Mouse (Mus musculus): ENCODE results near the gene Prss50. TPM values are rescaled to one million over a fixed set of nuclear protein-coding genes. Genes with fewer than 3 reads are reported as not detected.

The Prss50 gene
- polyA plus RNA-seq, 1 experiment from 2014 or later, result not detected

DNA sequence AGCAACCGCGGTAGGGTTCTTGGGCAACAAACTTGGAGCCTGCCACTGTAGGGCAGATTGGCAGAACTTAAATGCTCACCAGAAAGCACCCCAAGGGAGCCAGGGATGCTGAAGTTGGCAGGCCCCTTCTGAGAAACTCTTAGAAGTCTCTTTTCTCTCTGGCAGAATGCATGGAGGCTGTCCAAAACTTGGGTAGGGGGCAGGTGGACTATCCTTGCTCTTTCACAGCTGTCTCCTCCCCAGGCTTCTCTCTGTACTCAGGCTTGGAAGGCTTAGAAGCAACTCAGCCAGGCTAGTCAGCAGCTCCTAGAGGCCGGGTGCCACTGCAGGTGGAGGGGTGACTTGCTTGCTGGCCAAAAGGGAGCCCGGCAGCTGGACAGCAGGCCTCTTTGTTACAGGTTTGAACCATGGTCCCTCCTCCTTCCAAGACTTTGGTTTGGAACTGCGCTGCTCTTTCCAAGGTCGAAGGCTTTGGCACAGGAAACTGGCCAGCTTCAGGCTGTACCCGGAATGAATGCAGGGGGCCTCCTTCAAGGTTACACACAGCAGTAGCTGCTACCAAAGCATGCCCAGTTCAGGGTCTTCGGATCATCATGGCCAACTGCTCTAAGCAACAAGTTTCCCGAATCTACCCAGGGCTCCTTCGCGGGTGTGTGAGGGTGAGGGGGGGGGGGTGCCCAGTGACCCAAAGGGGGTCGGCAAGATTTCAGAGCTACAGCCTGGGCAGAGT lies 21.6 kb downstream of the Prss50 start, which contains the start of gene Als2cl:
Als2cl (plus strand) TSS at position 680 of the 730 bp plus-strand sequence.
- H3K9me3 ChIP-seq (ENCODE audit: control insufficient read depth, low read length), result no peaks in the 10 kb centered on the region
- ATAC-seq (ENCODE audit: low read depth) (peak; percentile 20; the same call in 1 of the 2 replicates), DNase-seq (ENCODE audit: low spot score) (peak; percentile 24)
- peaks cover 21% of the 10 kb centered on the region for H3K4me1 ChIP-seq (ENCODE audit: control insufficient read depth, insufficient read depth, low read length)
- peaks cover 13% of the 10 kb centered on the region for H3K27me3 ChIP-seq (replicated peaks; ENCODE audit: control insufficient read depth, insufficient read depth, low read length)
- H3K9ac ChIP-seq (ENCODE audit: low read depth, low read length), result peak within 1 kb of the TSS; percentile 68
- H3K4me2 ChIP-seq (ENCODE audit: low read depth, low read length), result peak within 1 kb of the TSS; percentile 92
- 11% methylated on average over 12 of the region's 12 CpGs for WGBS
- H3K4me3 ChIP-seq (ENCODE audit: low read depth, low read length), result peak within 1 kb of the TSS; percentile 61
- no peak within 1 kb of the TSS for H3K27ac ChIP-seq (replicated peaks; ENCODE audit: low read depth, low read length)
- no peaks in the 10 kb centered on the region for H3K36me3 ChIP-seq (ENCODE audit: control insufficient read depth, insufficient read depth, low read length)

DNA sequence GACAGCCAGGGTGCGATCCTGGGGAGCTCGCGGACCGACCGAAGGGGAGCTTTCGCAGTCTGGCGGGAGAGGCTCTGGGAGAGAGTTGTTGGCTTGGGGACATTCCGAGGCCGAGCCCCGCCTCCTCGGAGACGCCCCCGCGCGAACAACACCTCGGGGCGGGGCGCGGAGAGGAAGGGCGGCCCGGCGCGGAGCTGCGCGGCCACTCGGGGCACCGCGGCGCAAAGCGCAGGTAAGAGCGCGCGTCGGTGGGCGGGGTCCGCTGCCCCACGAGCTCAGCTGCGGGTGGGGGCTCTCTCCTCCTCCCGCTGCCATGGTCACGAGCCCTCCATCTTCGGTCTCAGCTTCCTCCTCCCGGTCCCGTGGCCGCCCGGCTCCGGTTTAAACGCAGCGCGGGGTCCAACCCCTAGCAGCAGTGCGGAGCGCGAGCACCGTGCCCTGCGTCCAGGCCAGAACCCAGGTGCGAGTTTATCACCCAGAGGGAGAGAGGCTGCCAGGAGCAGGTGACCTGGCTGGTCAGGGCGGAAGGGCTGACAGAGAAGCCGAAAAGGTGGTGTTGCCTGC lies 22.3 kb downstream of the Prss50 start, which contains the start of gene Tmie:
Tmie (minus strand) TSS at position 116 of the 564 bp plus-strand sequence.
- peak; percentile 78 for DNase-seq (ENCODE audit: low spot score)
- H3K27me3 ChIP-seq (replicated peaks; ENCODE audit: control insufficient read depth, insufficient read depth, low read length), result peaks cover 13% of the 10 kb centered on the region
- peaks cover 14% of the 10 kb centered on the region for H3K4me1 ChIP-seq (ENCODE audit: control insufficient read depth, insufficient read depth, low read length)
- H3K9me3 ChIP-seq (ENCODE audit: control insufficient read depth, low read length), result no peaks in the 10 kb centered on the region
- H3K9ac ChIP-seq (ENCODE audit: low read depth, low read length), result peak within 1 kb of the TSS; percentile 68
- H3K4me3 ChIP-seq (ENCODE audit: low read depth, low read length), result peak within 1 kb of the TSS; percentile 61
- no peaks in the 10 kb centered on the region for H3K36me3 ChIP-seq (ENCODE audit: control insufficient read depth, insufficient read depth, low read length)
- WGBS, result 0% methylated on average over 19 of the region's 57 CpGs
- peak within 1 kb of the TSS; percentile 92 for H3K4me2 ChIP-seq (ENCODE audit: low read depth, low read length)
- ATAC-seq (ENCODE audit: low read depth), result peak; percentile 88
- no peak within 1 kb of the TSS for H3K27ac ChIP-seq (replicated peaks; ENCODE audit: low read depth, low read length)

DNA sequence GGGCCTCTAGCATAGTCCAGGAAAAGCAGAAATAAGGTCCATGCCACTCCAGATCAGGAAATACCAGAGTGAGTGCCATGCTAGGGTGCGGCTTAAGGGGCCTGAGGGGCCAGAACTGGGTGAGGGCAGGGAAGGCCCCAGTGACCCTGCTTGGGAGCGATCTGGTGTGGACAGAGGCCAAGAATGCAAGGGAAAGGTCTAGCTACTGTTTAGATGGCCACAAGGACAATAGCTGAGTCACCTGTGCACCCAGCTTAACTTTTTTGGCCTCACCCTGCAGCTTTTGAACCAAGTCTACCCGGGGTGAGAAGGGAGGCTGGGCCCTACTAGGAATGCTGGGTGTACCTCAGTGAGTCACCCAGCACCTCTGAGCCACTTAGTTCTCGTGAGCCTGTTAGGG lies 23.0 kb downstream of the Prss50 start:
- H3K4me3 ChIP-seq (ENCODE audit: low read depth, low read length), result peak overlapping the region; percentile 61
- 65% methylated on average over 4 of the region's 4 CpGs for WGBS
- ATAC-seq (ENCODE audit: low read depth), result no peak
- DNase-seq (ENCODE audit: low spot score), result no peak
- no peaks in the 10 kb centered on the region for H3K36me3 ChIP-seq (ENCODE audit: control insufficient read depth, insufficient read depth, low read length)
- peak overlapping the region; percentile 92 for H3K4me2 ChIP-seq (ENCODE audit: low read depth, low read length)
- peaks cover 13% of the 10 kb centered on the region for H3K27me3 ChIP-seq (replicated peaks; ENCODE audit: control insufficient read depth, insufficient read depth, low read length)
- H3K9ac ChIP-seq (ENCODE audit: low read depth, low read length), result peak overlapping the region; percentile 68; the same call in 1 of the 2 replicates
- no peak overlapping the region for H3K27ac ChIP-seq (replicated peaks; ENCODE audit: low read depth, low read length)
- no peaks in the 10 kb centered on the region for H3K9me3 ChIP-seq (ENCODE audit: control insufficient read depth, low read length)
- H3K4me1 ChIP-seq (ENCODE audit: control insufficient read depth, insufficient read depth, low read length), result peaks cover 10% of the 10 kb centered on the region

DNA sequence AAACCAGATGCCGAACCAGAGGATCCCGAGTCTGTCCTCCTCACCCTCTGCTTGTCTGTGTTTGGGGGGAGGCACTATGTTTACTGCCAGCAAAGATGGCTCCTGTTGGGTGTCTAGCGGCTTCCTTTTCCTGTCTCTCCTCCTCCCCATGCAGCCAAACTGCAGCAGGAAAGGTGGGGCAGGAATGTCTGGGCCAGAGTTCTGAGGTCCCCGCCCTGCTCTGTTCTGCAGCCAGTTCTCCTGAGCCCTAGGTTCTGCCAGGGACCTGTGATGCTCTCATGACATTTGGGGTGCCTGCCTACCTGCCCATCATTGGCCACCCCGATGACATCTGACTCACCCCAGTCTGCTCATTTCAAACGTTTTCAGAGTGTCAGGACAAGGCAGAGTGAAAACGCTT lies 24.2 kb downstream of the Prss50 start:
- no peak for ATAC-seq (ENCODE audit: low read depth)
- 65% methylated on average over 6 of the region's 7 CpGs for WGBS
- Histone ChIP-seq H3K27me3 (replicated peaks; ENCODE audit: control insufficient read depth, insufficient read depth, low read length) (peaks cover 13% of the 10 kb centered on the region), H3K4me3 (ENCODE audit: low read depth, low read length) (no peak overlapping the region), H3K27ac (replicated peaks; ENCODE audit: low read depth, low read length) (no peak overlapping the region), H3K9ac (ENCODE audit: low read depth, low read length) (no peak overlapping the region), H3K9me3 (ENCODE audit: control insufficient read depth, low read length) (no peaks in the 10 kb centered on the region), H3K36me3 (ENCODE audit: control insufficient read depth, insufficient read depth, low read length) (no peaks in the 10 kb centered on the region), H3K4me2 (ENCODE audit: low read depth, low read length) (no peak overlapping the region), H3K4me1 (ENCODE audit: control insufficient read depth, insufficient read depth, low read length) (peaks cover 10% of the 10 kb centered on the region)
- no peak for DNase-seq (ENCODE audit: low spot score)

DNA sequence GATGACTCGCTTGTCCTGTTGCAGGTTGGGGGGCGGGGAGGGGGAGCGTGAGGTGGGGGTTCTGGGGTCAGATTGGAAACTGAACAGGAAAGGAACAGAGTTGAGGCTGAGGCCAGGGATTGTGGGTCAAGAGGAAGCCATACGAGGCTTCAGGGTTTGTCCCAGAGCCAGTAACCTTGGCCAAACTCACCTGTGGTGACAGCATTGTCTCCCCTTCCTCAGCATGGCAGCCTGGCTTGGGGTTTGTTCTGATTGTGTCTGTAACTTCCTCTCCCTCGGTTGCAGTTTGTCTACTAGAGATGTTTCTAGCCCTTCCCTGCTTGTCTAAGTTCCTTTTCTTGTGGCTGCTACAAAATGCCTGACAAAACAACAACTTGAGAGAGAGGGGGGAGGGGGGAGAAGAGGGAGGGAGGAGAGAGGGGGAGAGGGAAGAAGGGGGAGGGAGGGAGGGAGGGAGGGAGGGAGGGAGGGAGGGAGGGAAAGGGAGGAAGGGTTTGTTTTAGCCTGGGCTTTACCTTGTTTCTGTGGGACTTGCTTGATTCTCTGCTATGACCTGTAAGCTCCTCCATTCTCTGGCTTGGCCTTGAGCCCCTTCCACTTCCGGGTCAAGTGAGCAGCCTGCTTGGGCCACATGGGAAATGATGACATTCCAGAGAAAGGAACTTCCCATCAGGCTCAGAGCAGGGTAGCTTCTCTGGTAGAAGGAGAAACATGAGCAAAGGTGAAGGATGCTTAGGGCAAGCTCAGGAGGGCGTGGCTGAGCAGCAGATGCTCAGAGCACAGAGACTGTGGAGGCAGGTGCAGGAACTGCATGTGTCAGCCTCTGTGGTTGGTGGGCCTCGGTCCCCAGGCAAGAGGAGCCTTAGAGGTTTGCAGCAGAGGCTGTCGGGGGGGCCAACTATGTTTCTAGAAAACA lies 29.9 kb downstream of the Prss50 start:
- H3K9ac ChIP-seq (ENCODE audit: low read depth, low read length), result no peak overlapping the region
- ATAC-seq (ENCODE audit: low read depth), result no peak
- no peaks in the 10 kb centered on the region for H3K36me3 ChIP-seq (ENCODE audit: control insufficient read depth, insufficient read depth, low read length)
- no peak overlapping the region for H3K4me3 ChIP-seq (ENCODE audit: low read depth, low read length)
- WGBS, result 59% methylated on average over 8 of the region's 9 CpGs
- no peaks in the 10 kb centered on the region for H3K9me3 ChIP-seq (ENCODE audit: control insufficient read depth, low read length)
- no peaks in the 10 kb centered on the region for H3K27me3 ChIP-seq (replicated peaks; ENCODE audit: control insufficient read depth, insufficient read depth, low read length)
- no peaks in the 10 kb centered on the region for H3K4me1 ChIP-seq (ENCODE audit: control insufficient read depth, insufficient read depth, low read length)
- no peak for DNase-seq (ENCODE audit: low spot score)
- H3K4me2 ChIP-seq (ENCODE audit: low read depth, low read length), result no peak overlapping the region
- no peak overlapping the region for H3K27ac ChIP-seq (replicated peaks; ENCODE audit: low read depth, low read length)

DNA sequence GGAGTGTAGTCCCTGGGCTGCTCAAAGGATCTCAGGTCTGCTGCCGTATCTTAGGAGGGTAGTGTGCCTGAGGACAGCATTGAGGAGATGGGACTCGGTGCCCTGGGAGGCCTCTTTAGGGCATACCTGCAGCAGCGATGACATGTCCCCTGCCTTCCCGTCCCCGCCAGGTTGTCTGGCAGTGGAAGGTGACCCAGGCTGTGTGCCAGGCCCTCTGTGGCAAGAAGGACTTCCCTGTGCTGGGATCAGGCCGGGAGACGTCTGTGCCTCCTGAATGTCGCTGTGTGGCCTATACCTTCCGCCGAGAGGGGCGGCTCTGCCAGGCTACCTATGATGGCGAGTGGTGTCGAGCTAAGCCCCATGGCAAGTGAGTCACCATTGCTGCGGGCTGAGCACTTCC lies 31.2 kb downstream of the Prss50 start:
- 96% methylated on average over 9 of the region's 14 CpGs for WGBS
- H3K4me3 ChIP-seq (ENCODE audit: low read depth, low read length), result no peak overlapping the region
- ATAC-seq (ENCODE audit: low read depth) (no peak), DNase-seq (ENCODE audit: low spot score) (no peak)
- no peaks in the 10 kb centered on the region for H3K27me3 ChIP-seq (replicated peaks; ENCODE audit: control insufficient read depth, insufficient read depth, low read length)
- H3K4me1 ChIP-seq (ENCODE audit: control insufficient read depth, insufficient read depth, low read length), result no peaks in the 10 kb centered on the region
- H3K9me3 ChIP-seq (ENCODE audit: control insufficient read depth, low read length), result no peaks in the 10 kb centered on the region
- no peaks in the 10 kb centered on the region for H3K36me3 ChIP-seq (ENCODE audit: control insufficient read depth, insufficient read depth, low read length)
- H3K9ac ChIP-seq (ENCODE audit: low read depth, low read length), result no peak overlapping the region
- H3K4me2 ChIP-seq (ENCODE audit: low read depth, low read length), result no peak overlapping the region
- H3K27ac ChIP-seq (replicated peaks; ENCODE audit: low read depth, low read length), result no peak overlapping the region

DNA sequence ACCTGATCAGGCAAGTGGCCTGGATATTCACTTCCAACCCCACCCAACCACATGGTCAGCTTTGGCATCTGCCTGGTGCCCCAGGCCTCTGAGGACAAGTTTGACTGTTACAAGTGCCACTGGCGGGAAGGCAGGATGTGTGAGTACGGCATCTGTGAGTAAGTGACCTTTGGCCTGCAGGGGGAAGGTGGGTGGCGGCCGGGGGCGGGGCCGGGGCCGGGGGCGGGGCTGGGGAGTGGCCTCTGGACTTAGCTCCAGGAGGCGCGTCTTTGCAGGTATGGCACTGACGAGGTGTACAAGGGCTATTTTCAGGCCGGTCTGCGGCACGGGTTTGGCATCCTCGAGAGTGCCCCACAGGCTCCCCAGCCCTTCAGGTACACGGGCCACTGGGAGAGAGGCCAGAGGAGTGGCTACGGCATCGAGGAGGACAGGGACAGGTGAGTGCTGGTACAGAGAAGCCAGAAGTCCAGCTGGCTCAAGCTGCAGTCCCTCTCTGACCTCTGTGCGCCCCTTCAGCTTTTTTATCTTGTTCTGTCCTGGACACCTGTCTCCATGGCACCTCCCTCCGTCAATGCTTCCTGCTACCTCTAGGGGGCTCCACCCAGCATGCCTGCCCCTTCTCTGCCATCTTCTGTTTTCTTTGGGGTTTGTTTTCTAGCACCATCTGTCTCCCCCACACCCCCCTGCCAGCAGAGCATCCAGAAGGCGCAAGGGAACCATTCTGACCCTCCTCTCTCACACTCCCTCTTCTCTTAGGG lies 32.4 kb downstream of the Prss50 start:
- Histone ChIP-seq H3K9me3 (ENCODE audit: control insufficient read depth, low read length) (no peaks in the 10 kb centered on the region), H3K36me3 (ENCODE audit: control insufficient read depth, insufficient read depth, low read length) (no peaks in the 10 kb centered on the region), H3K4me1 (ENCODE audit: control insufficient read depth, insufficient read depth, low read length) (no peaks in the 10 kb centered on the region), H3K27ac (replicated peaks; ENCODE audit: low read depth, low read length) (no peak overlapping the region), H3K4me3 (ENCODE audit: low read depth, low read length) (no peak overlapping the region), H3K27me3 (replicated peaks; ENCODE audit: control insufficient read depth, insufficient read depth, low read length) (no peaks in the 10 kb centered on the region), H3K4me2 (ENCODE audit: low read depth, low read length) (no peak overlapping the region), H3K9ac (ENCODE audit: low read depth, low read length) (no peak overlapping the region)
- DNase-seq (ENCODE audit: low spot score) (no peak), ATAC-seq (ENCODE audit: low read depth) (no peak)
- WGBS, result 17% methylated on average over 11 of the region's 21 CpGs

Measured in embryonic facial prominence, embryonic 14.5 days (tissue).